Mouse (Mus musculus) left cerebral cortex, adult 11 months (tissue): ENCODE measurements around the gene Tmc3.
A peak's percentile ranks its signal among the peaks of the same experiment; 100 is the strongest.

Experiments used
- DNase-seq: peaks from one replicate; pipeline ENCODE4 v3.0.0; 2022; ENCODE audit warnings: low spot score

The Tmc3 gene

DNA sequence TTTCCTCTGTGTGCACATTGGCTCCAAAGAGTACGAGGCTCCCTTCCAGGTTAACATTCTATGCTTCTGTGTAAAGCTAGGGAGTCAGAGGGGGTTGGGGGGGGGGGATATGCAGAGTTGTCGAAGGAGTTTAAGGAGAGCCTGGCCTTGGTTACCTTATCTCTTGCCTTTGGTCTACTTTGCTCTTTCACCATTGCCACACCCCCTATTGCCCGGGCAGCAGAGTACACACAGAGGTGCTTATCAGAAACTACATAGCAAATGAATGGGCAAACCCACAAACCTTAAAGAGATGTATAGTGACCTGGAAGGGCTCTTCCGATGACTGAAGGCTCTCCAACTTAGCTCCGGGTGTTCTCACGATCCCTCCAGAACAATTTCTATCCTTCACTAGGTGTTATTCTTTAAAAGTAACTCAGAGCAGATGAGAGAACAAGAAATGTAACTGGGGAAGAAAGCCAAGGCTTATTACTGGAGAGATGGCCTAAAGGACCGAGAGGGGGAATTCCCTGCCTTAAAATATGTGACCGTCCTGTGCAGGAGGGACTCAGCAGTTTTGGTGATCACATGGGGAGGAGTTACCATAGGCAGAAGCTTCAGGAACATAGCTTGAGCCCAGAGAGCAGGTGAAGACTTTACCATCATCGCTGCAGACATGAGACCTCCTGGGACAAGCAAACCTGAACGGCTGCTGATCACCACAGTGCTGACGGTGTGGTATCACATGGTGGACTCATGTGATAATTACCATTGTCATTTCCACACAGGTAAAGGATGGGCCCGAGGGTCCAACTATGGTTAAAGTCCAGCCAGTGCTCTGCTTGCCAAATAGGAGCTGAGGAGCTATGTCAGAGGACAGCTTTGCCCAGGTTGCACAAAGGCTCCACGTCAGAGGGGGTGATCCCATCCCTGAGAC, 14.5 kb downstream of the Tmc3 start:
- no peak for DNase-seq

DNA sequence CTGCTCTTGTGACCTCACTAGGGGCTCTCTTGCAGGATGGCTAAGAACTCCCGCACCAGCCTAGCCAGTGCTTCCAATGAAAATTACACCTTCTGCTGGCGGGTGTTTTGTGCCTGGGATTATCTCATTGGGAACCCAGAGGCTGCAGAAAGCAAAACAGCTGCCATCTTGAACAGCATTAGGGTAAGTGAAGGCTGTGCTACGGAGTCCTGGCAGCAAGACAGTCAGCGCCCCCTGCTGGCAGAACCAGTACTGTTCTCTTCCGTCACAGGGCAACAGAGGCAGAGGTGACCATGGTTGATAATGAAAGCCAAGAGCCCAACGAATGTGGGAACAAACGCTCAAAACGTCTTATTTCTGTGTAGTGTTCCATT, 15.2 kb downstream of the Tmc3 start:
- DNase-seq: peak; percentile 22

GRCm38 (mm10) chr7:83604180-83604944, 19.6 kb downstream of the Tmc3 start:
- no peak for DNase-seq

DNA sequence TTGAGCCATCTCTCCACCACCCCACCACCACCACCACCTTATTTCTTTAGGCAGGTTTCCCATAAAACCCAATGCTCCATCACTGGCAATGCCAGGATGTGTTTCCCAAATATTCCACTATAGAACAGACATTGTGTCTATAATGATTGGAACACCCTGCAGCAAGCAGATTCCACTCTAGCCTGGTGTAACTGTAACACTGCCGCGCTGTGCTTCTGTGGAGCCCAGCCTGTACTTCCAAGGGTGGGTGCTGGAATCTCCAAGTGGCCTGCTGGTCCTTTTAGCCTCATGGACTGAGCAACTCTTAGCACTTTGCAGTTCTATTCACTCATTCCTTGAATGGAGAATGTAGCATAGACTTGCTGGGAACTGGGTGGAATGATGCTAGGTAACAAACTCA, 22.1 kb downstream of the Tmc3 start:
- no peak for DNase-seq

GRCm38 (mm10) chr7:83609891-83610290, 25.2 kb downstream of the Tmc3 start:
- DNase-seq: no peak

GRCm38 (mm10) chr7:83611886-83612285, 27.2 kb downstream of the Tmc3 start:
- DNase-seq: no peak

DNA sequence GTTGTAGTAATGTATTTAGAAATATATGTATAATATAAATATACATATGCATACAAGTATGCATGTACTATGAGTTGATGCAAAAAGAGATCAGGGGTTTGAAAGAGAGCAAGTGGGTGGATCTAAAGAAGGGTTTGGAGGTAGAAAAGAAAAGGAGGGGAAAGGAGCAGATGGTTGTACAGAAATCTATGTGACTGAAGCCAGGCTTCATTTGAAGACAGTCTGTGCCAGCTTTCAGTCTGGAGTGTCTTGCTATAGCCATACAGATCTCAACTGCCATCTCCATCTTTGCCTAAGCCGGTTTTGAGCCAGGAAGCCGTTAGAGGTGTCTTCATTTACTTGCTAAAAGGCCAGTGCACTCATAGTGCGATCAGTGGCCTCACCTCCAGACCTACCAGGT, 30.5 kb downstream of the Tmc3 start:
- DNase-seq: no peak

- DNase-seq: no peak
These were observed 31.1 kb downstream of the Tmc3 start for GRCm38 (mm10) chr7:83615815-83616214.

DNA sequence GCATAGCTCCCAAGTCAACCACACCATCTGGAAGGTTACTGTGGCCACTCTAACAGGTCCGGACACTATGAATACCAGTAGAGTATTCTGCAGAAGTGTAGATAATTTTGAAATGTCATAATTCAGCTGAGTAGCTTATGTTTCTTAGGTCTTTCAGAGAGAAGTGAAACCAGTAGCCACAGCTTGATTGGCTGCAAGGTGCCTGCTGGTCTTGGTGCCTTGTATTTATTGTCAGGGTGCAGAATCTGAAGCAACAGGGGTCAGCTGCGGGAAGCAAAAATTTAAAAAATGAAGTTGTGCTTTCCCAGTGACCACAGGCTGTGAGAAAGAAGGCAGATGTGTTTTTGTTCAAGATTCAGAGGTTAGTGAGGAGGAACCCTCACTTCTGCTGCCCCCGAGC, 31.5 kb downstream of the Tmc3 start:
- DNase-seq: no peak

GRCm38 (mm10) chr7:83618709-83619108, 34.0 kb downstream of the Tmc3 start:
- DNase-seq: no peak

DNA sequence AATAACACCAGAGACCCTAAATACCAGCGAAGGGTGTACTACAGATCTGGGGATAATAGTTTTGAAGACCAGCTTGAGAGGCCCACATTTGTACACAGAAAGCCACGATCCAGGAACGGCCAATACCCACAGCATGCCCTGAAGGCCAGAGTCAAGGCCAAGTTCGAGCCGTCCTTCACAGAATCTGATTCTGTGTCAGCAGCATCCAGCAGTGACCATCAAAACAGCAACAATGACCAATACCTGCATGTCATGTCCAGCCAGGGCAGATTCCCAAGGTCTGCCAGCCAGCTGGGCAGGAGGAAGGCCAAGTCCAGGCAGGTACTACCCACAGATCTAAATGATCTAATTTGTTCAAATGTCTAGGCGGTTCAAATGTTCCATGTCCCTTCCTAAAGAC, 37.9 kb downstream of the Tmc3 start:
- DNase-seq: no peak

DNA sequence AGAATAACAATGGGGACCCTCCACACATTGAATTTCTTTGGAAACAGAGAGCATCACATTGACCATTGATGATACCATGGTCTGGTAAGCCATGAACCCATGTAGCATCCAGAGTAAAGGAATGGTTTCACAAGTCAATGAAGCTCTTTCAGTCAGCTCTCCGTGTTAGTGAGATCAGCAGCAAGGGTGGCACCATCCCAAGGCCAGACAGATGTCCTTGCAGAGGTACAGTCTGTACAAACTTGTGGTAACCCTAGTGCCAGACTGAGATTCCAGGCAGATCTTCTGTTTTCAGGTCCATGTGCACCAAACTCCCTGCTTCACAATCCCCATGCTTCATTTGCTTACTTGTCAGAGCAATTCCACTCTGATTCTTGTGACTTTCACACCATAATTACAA, 39.3 kb downstream of the Tmc3 start:
- DNase-seq: no peak

DNA sequence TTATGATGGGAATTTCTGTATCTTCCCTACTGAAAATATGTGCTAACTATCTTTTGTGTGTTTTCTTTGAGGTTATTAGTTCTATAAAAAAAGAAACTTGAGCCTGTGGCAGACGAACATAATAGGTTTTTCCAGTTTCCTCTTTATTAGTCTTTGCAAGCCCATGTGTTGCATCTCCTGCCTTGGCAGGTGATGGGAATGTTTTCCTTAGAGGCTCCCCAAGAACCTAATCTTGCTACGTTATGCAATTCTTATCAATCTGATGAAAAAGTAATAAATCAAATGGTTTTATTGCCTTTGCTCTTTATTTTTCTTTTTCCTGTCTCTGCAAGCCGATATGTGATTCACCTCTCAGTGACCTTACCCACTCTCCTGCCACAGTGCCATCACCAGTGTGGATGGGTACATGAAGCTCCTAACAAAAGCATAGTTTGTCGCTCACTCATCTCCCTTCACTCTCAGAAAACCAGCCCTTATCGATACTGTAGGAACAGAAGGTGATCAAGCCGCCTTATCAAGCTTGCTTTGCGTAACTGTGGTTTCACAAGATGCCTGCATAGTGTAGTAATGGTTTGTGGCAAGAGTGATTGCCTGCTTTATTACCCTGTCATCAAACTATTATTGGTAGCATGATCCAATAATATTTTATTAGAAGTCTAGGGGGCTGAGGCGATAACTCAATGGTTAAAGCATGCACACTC, 42.0 kb downstream of the Tmc3 start:
- DNase-seq: no peak

- DNase-seq: no peak
These were observed 42.6 kb downstream of the Tmc3 start for GRCm38 (mm10) chr7:83627369-83627768.

DNA sequence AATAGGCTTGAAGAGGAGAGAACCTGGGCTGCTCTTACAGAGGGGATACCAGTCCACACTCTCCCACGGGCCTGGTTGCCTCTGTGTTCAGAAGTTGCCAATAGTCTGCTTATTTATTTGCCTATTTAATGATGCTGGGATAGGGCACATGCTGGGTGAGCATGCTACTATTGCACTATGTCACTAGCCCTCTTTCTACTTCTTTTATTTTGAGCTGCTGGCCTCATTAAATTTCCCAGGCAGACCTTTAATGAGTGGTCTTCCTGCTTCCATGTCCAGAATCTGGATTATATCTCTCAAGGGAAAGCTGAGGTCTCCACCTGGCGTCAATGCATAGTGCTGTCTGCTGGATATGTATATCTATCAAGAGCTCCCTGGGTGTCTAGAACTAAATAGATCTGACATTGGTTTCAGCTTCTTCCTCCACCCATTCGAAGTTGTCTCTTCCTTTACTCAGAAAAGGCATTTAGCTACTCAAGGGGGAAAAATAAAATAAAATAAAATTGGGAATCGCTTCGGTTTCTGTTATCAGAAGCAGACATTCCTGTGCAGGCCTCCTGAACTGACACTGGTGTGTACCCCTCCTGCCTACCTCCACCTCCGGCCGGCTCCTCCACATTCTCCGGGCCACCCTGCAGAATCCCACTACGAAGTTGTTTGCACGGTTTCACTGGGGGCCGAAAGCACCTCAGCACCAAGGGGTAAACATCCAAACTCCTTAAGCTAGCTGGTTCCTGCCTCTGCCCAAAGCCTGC, 46.5 kb downstream of the Tmc3 start:
- DNase-seq: no peak

- peak; percentile 87 for DNase-seq
These were observed 47.3 kb downstream of the Tmc3 start, which contains the start of gene Stard5 for GRCm38 (mm10) chr7:83631828-83632681. TSS of gene Stard5 (plus strand) at chr7:83631959.

DNA sequence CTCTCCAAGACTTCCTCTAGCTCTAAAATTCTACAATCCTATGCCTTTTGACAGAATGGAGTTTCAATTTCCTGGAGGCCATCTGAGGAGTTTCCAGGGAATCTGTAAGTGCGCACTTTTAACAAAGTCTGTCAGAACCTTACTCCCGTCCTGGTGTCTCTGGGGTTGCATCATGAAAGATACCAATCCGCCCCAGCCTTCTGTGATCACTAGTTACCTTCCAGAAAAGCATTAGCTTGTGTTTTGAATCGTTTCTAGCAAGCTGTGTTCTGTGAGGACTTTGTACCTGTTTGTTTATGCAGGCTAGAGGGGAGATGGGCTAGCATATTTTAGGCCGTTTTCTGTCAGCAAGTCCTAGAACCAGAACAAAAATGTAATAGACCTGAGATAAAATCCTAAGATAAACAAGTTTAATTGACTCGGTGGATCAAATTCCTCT, 48.0 kb downstream of the Tmc3 start:
- no peak for DNase-seq

GRCm38 (mm10) chr7:83633856-83634255, 49.1 kb downstream of the Tmc3 start:
- no peak for DNase-seq

- DNase-seq: no peak
These were observed 51.0 kb downstream of the Tmc3 start for GRCm38 (mm10) chr7:83635726-83636125.

- no peak for DNase-seq
These were observed 51.7 kb downstream of the Tmc3 start for GRCm38 (mm10) chr7:83636425-83636824.
